Mouse (Mus musculus) heart, postnatal 0 days (tissue): ENCODE measurements around the gene Cib4. TPM values are rescaled to one million over a fixed set of nuclear protein-coding genes. Genes with fewer than 3 reads are reported as not detected.

Source experiments
- ATAC-seq: fragments of 200-750 bp; cut with Nextera tagmentation; 2 replicates; pipeline ENCODE4 v1.8.0; 2017; ENCODE audit warnings: low read depth, moderate number of reproducible peaks, moderate library complexity; ENCODE audit not compliant: insufficient read depth
- DNase-seq: peaks from one replicate; pipeline ENCODE4 v3.0.0-alpha.2; 2016; ENCODE audit warnings: low spot score
- H3K27ac ChIP-seq: fragments of 300-500 bp; sonication (generic); 2 replicates; pipeline ENCODE4 v1.5.1; 2014; ENCODE audit warnings: low read depth, mild to moderate bottlenecking
- H3K27me3 ChIP-seq: fragments of 300-500 bp; sonication (generic); 2 replicates; pipeline ENCODE4 v1.6.1; 2014; ENCODE audit warnings: low read length, mixed read lengths; ENCODE audit not compliant: control insufficient read depth, insufficient read depth
- H3K36me3 ChIP-seq: fragments of 300-500 bp; sonication (generic); replicated peaks from 2 replicates; pipeline ENCODE4 v1.6.1; 2014; ENCODE audit warnings: low read length, mixed read lengths; ENCODE audit not compliant: control insufficient read depth, insufficient read depth
- H3K4me1 ChIP-seq: fragments of 300-500 bp; sonication (generic); 2 replicates; pipeline ENCODE4 v1.6.1; 2014; ENCODE audit warnings: antibody characterized with exemption; ENCODE audit not compliant: control insufficient read depth, insufficient read depth
- H3K4me2 ChIP-seq: fragments of 300-500 bp; sonication (generic); 2 replicates; pipeline ENCODE4 v1.6.1; 2014; ENCODE audit warnings: low read depth, mild to moderate bottlenecking, low read length, moderate library complexity
- H3K4me3 ChIP-seq: fragments of 300-500 bp; sonication (generic); 2 replicates; pipeline ENCODE4 v1.5.1; 2014; ENCODE audit warnings: low read depth, low read length
- H3K9ac ChIP-seq: fragments of 300-500 bp; sonication (generic); replicated peaks from 2 replicates; pipeline ENCODE4 v1.6.1; 2014; ENCODE audit warnings: low read depth, low read length, mixed read lengths
- H3K9me3 ChIP-seq: fragments of 300-500 bp; sonication (generic); replicated peaks from 2 replicates; pipeline ENCODE4 v1.6.1; 2016; ENCODE audit warnings: low read length; ENCODE audit not compliant: control insufficient read depth
- CTCF ChIP-seq: IDR thresholded peaks from 2 replicates; pipeline ENCODE4 v1.5.1; 2016; ENCODE audit warnings: antibody characterized with exemption, control low read depth, low read depth
- EP300 ChIP-seq: IDR thresholded peaks from 2 replicates; pipeline ENCODE4 v1.6.1; 2016; ENCODE audit warnings: antibody characterized with exemption, low read depth
- WGBS: fragments of 180-500 bp; shearing (Covaris S2); extraction: QIAGEN DNeasy Blood & Tissue Kit; methylation state at CpG from one replicate; pipeline ENCODE4 v1.1.7; 2014; 5-methylcytosine and 5-hydroxymethylcytosine counted together
- polyA plus RNA-seq: library from polyadenylated mRNA; unstranded; fragments of >200 nt; fragmentation: Nextera tagmentation; extraction: Ambion mirVana; gene quantifications from 2 replicates; pipeline ENCODE4 v1.2.1, GENCODE M21; 2015
- total RNA-seq: library from RNA; depleted of rRNA; stranded (reverse); fragments of >200 nt; gene quantifications from 2 replicates; pipeline ENCODE4 v1.2.3, GENCODE M21; 2014; ENCODE audit warnings: low replicate concordance

Cib4 gene
- total and polyA plus RNA-seq, 2 experiments from 2014 or later: not detected

GRCm38 (mm10) chr5:30554981-30555380 lies 9.3 kb upstream of the Cib4 start:
- Histone ChIP-seq H3K27ac (no peak overlapping the region), H3K36me3 (no peaks in the 10 kb centered on the region), H3K9me3 (no peaks in the 10 kb centered on the region), H3K4me2 (no peak overlapping the region), H3K4me1 (0 out of 2 replicates have a peak, but pooled peaks cover 3% of the 10 kb centered on the region), H3K4me3 (no peak overlapping the region), H3K9ac (no peak overlapping the region), H3K27me3 (no peaks in the 10 kb centered on the region)
- 30% methylated on average over 8 of the region's 8 CpGs for WGBS
- no peak for ATAC-seq
- DNase-seq: no peak
- no peak for TF ChIP-seq CTCF

DNA sequence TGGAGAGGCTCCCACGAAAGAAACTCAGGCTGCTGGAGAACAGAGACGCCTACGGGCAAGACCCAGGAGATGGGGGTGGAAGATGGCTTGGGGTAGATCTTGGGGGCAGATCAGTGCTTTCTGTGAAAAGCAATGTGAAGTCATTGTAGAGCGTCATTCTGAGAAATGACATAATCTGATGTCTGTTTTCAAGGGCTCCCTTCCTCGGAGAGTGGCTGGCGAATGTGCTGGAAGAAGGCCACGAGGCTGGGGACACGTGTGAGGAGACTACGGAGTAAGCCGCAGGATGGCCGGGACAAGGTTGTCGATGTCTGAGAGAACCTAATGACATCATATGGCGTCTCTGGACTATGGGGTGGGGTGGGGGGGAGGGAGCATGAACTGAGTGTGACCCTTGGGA lies 8.3 kb upstream of the Cib4 start:
- H3K9me3 ChIP-seq: no peaks in the 10 kb centered on the region
- no peak for TF ChIP-seq CTCF
- no peak overlapping the region for H3K9ac ChIP-seq
- no peak overlapping the region for H3K27ac ChIP-seq
- no peak overlapping the region for H3K4me3 ChIP-seq
- WGBS: 65% methylated on average over 13 of the region's 13 CpGs
- H3K4me2 ChIP-seq: no peak overlapping the region
- no peaks in the 10 kb centered on the region for H3K27me3 ChIP-seq
- no peaks in the 10 kb centered on the region for H3K36me3 ChIP-seq
- no peak for DNase-seq
- no peak for ATAC-seq
- H3K4me1 ChIP-seq: 0 out of 2 replicates have a peak, but pooled peaks cover 3% of the 10 kb centered on the region

DNA sequence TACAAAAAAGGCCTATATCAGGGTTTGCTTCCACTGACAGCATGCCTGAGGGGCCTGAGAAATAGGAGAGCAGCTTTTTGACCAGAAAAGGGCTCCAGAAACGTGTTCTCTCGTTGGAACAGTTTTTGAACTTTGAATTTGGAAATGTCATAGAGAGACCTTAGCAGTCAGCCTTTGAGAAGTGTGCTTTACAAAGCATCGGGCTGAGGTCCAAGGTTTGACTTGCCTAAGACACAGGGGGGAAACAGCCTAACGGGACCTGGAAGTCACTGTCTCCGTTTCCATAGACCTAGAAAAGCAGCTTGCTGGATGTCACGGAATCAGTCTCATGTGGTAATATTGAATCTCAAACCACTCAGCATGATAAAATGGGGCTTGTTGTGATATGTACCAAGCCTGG lies 6.4 kb upstream of the Cib4 start:
- DNase-seq (no peak), ATAC-seq (no peak)
- Histone ChIP-seq H3K4me3 (no peak overlapping the region), H3K9me3 (no peaks in the 10 kb centered on the region), H3K27ac (no peak overlapping the region), H3K9ac (no peak overlapping the region), H3K4me2 (no peak overlapping the region), H3K36me3 (no peaks in the 10 kb centered on the region), H3K4me1 (0 out of 2 replicates have a peak, but pooled peaks cover 3% of the 10 kb centered on the region), H3K27me3 (no peaks in the 10 kb centered on the region)
- TF ChIP-seq CTCF (no peak), EP300 (no peak)
- WGBS: 85% methylated on average over 6 of the region's 6 CpGs

DNA sequence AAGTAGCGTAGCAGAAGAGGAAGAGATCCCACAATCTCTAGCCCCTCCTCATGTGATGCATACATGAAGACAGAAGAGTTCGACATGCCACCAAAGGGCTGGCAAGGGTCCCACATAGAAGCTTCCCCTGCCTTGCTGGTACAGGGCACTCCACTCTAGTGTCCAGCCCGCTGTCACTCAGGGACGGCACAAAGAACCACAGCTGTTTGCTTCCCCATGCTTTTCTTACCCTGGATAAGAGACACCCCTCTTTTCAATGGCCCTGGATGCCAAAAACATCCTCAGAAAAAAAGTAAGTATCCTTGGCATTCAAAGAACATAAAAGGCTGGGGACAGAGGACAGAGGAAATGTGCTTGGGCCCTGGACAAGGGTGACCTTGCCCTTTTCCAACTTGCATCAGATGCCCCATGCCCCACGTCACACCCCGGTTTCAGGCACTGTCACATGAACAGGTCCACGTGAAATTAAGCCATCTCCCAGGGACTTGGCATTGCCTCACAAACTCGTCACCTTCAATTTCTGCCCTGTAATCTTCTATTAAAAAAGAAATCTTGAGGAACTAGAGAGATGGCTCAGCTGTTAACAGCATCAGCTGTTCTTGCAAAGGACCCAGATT lies 5.5 kb upstream of the Cib4 start:
- Histone ChIP-seq H3K9me3 (no peaks in the 10 kb centered on the region), H3K9ac (no peak overlapping the region), H3K4me3 (no peak overlapping the region), H3K27me3 (no peaks in the 10 kb centered on the region), H3K27ac (no peak overlapping the region), H3K4me2 (no peak overlapping the region), H3K36me3 (no peaks in the 10 kb centered on the region), H3K4me1 (0 out of 2 replicates have a peak, but pooled peaks cover 3% of the 10 kb centered on the region)
- 82% methylated on average over 8 of the region's 8 CpGs for WGBS
- ATAC-seq: no peak
- DNase-seq: no peak
- TF ChIP-seq EP300: no peak
- TF ChIP-seq CTCF: no peak

GRCm38 (mm10) chr5:30550334-30551021 lies 4.8 kb upstream of the Cib4 start:
- TF ChIP-seq EP300 (no peak), CTCF (peak; percentile 33; the same call in 1 of the 2 replicates)
- peak; percentile 60 for ATAC-seq
- H3K4me3 ChIP-seq: no peak overlapping the region
- no peaks in the 10 kb centered on the region for H3K9me3 ChIP-seq
- H3K4me2 ChIP-seq: no peak overlapping the region
- no peak overlapping the region for H3K9ac ChIP-seq
- H3K27me3 ChIP-seq: no peaks in the 10 kb centered on the region
- H3K4me1 ChIP-seq: 0 out of 2 replicates have a peak, but pooled peaks cover 3% of the 10 kb centered on the region
- no peaks in the 10 kb centered on the region for H3K36me3 ChIP-seq
- 61% methylated on average over 9 of the region's 9 CpGs for WGBS
- H3K27ac ChIP-seq: no peak overlapping the region
- DNase-seq: no peak
